Mouse (Mus musculus) liver, embryonic 13.5 days (tissue): ENCODE data around the gene Cd96. TPM values are rescaled to one million over a fixed set of nuclear protein-coding genes. Genes with fewer than 3 reads are reported as not detected.

Experiments used
- ATAC-seq: fragments of 200-750 bp; cut with Nextera tagmentation; 2 replicates; pipeline ENCODE4 v1.8.0; 2017; ENCODE audit warnings: low read depth, mild to moderate bottlenecking, moderate number of reproducible peaks, moderate library complexity
- DNase-seq: peaks from one replicate; pipeline ENCODE4 v3.0.0; 2022
- H3K27ac ChIP-seq: fragments of 300-500 bp; sonication (generic); 2 replicates; pipeline ENCODE4 v1.5.1; 2015; ENCODE audit warnings: moderate library complexity, mild to moderate bottlenecking, inconsistent platforms
- H3K27me3 ChIP-seq: fragments of 300-500 bp; sonication (generic); 2 replicates; pipeline ENCODE4 v1.6.1; 2015; ENCODE audit warnings: mild to moderate bottlenecking, inconsistent platforms
- H3K36me3 ChIP-seq: fragments of 300-500 bp; sonication (generic); 2 replicates; pipeline ENCODE4 v1.6.1; 2015; ENCODE audit warnings: mild to moderate bottlenecking, inconsistent platforms
- H3K4me1 ChIP-seq: fragments of 300-500 bp; sonication (generic); replicated peaks from 2 replicates; pipeline ENCODE4 v1.6.1; 2015; ENCODE audit warnings: inconsistent platforms
- H3K4me2 ChIP-seq: fragments of 300-500 bp; sonication (generic); 2 replicates; pipeline ENCODE4 v1.6.1; 2015; ENCODE audit warnings: inconsistent platforms, mild to moderate bottlenecking, moderate library complexity
- H3K4me3 ChIP-seq: fragments of 300-500 bp; sonication (generic); replicated peaks from 2 replicates; pipeline ENCODE4 v1.5.1; 2015; ENCODE audit warnings: mild to moderate bottlenecking, inconsistent platforms
- H3K9ac ChIP-seq: fragments of 300-500 bp; sonication (generic); 2 replicates; pipeline ENCODE4 v1.6.1; 2015; ENCODE audit warnings: mild to moderate bottlenecking, inconsistent platforms
- H3K9me3 ChIP-seq: fragments of 300-500 bp; sonication (generic); replicated peaks from 2 replicates; pipeline ENCODE4 v1.6.1; 2016; ENCODE audit warnings: inconsistent platforms
- WGBS: fragments of 180-500 bp; shearing (Covaris S2); methylation state at CpG from one replicate; pipeline ENCODE4 v1.1.7; 2015; ENCODE audit not compliant: insufficient replicate concordance; 5-methylcytosine and 5-hydroxymethylcytosine counted together
- polyA plus RNA-seq: library from polyadenylated mRNA; unstranded; fragments of >200 nt; fragmentation: Nextera tagmentation; extraction: Ambion mirVana; gene quantifications from 2 replicates; pipeline ENCODE4 v1.2.1, GENCODE M21; 2015

Cd96 gene
- polyA plus RNA-seq, 1 experiment from 2014 or later, result not detected

DNA sequence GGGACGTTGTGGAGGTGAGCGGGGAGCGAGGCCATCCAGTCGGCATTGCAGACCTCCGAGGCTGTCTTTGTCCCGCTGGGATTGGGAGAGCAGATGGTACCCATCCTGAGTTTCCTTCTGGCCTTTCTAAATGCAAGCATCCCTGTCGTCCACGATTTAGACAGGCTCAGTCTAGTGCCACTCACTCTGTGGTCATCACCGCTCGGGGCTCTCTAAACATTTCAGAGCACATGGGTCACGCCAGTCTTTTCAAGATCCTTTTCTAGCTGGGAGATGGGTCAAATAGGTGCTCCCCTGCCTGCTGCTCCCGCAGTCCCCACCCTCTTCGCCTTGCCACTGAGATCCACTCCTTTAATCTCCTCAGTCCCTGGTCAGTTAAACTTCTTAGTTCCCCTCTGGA is 110.3 kb downstream of the Cd96 start:
- DNase-seq, result no peak
- peak; percentile 10 for ATAC-seq

DNA sequence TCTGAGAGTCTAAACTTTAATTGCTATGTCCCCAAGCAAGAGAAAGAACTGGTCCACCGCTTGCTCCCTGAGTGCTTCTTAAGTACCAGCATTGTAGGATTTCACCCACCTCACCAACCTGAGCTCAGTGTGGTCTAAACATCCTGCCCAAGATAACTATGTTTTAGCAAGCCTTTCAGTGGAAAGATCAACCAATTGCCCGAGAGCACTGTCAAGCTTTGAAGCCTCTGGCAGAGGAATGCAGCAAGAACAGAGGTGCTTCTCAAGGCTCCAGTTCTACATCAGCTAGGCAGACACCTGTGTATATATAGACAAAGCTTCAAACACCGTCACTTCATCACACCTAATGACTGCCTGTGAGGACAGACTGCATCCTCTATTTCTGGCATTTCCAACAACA is 111.3 kb downstream of the Cd96 start:
- DNase-seq, result no peak
- no peak overlapping the region for H3K9ac ChIP-seq
- 50% methylated on average over 3 of the region's 3 CpGs for WGBS

More for the DNA sequence above, 110.3 kb downstream of the Cd96 start:
- Histone ChIP-seq H3K27ac (no peak overlapping the region), H3K4me1 (peaks cover 14% of the 10 kb centered on the region), H3K27me3 (no peaks in the 10 kb centered on the region), H3K9ac (peak overlapping the region; percentile 66), H3K4me3 (peak overlapping the region; percentile 61), H3K36me3 (no peaks in the 10 kb centered on the region), H3K4me2 (peak overlapping the region; percentile 73), H3K9me3 (no peaks in the 10 kb centered on the region)
- 3% methylated on average over 13 of the region's 13 CpGs for WGBS

DNA sequence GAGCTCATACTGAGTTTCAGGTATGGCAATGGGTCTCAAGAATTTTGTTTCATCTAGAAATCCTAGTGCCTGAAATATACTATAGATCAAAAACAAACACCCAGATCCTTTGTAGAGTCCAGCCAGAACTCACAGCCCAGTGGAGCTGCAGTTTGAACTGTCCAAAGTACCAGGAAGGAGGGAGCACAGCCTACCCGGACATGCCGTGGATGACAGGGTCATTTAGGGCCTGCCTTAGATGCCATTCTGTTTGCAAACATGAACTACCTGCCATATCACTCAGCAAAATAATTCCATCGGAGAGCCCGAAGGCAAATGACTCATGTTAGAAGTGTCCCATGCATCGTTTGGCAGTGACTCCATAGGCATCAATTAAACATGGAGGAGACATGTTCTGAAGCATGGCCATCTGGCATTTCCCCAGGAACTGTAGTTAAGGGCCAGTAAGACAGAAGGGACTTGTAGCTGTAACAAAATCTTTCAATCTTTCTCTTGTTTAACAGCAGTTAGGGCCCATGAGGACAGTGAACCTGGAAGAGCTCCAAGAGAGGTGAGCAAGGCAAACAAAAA is 111.9 kb downstream of the Cd96 start:
- ATAC-seq, result no peak
- no peak overlapping the region for H3K9ac ChIP-seq
- H3K4me1 ChIP-seq, result peaks cover 14% of the 10 kb centered on the region
- peak overlapping the region; percentile 73 for H3K4me2 ChIP-seq
- peak overlapping the region; percentile 61 for H3K4me3 ChIP-seq
- no peaks in the 10 kb centered on the region for H3K9me3 ChIP-seq
- WGBS, result 64% methylated on average over 5 of the region's 5 CpGs
- no peak overlapping the region for H3K27ac ChIP-seq
- DNase-seq, result no peak
- no peaks in the 10 kb centered on the region for H3K27me3 ChIP-seq
- no peaks in the 10 kb centered on the region for H3K36me3 ChIP-seq

More for the DNA sequence above, 111.3 kb downstream of the Cd96 start:
- H3K27ac ChIP-seq, result no peak overlapping the region
- peak overlapping the region; percentile 73 for H3K4me2 ChIP-seq
- no peaks in the 10 kb centered on the region for H3K36me3 ChIP-seq
- peak overlapping the region; percentile 61 for H3K4me3 ChIP-seq
- no peaks in the 10 kb centered on the region for H3K9me3 ChIP-seq
- peaks cover 14% of the 10 kb centered on the region for H3K4me1 ChIP-seq
- H3K27me3 ChIP-seq, result no peaks in the 10 kb centered on the region
- ATAC-seq, result no peak

DNA sequence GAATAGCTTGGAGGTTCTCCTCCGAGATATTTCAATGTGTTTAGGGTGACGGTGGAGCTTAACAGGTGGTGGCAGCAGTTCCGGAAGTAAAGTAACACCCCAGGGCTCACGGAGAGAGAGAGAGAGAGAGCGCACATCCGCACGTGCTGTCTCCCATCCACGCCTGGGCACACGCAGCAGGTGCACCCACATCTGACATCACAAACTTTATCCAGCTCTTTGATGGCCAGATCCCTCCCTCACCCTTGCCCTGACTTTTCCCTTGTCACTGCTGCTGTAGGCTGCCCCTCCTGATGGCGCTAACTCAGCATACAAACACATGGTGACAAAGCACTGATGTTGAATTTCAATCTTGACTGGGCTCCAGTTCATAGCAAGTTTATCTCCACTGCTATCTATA is 113.8 kb downstream of the Cd96 start:
- no peaks in the 10 kb centered on the region for H3K36me3 ChIP-seq
- WGBS, result 68% methylated on average over 10 of the region's 10 CpGs
- ATAC-seq, result no peak

DNA sequence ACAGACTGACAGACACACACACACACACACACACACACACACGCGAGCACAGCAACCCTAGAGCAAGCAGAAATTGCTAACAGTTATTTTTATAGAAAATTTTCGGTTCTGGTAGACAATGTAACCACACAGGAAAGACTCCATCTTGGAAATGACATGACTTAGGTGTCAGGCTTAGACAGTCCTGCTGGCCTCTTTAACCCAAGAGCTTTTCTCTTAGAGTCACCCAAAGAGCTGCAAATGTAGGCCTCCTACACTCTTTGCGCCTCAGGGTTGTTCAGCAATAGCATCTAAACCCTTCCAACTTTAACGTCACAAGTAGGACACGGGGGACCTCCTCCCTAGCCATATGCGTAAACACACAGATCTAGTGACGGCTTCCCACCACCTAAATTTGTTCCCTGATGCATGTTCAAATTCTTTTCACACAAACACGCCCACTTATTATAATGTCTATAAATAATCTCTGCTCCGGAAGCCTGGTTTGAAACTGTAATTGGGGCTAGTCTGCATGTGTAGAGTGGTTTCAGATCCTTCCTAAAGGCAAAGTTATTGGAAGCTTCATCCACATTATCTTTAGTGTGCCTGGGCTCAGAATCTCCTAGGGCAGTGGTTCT is 118.4 kb downstream of the Cd96 start:
- no peaks in the 10 kb centered on the region for H3K36me3 ChIP-seq
- H3K27ac ChIP-seq, result no peak overlapping the region
- no peak for DNase-seq
- H3K9ac ChIP-seq, result no peak overlapping the region
- H3K4me3 ChIP-seq, result no peak overlapping the region
- no peaks in the 10 kb centered on the region for H3K27me3 ChIP-seq
- H3K9me3 ChIP-seq, result no peaks in the 10 kb centered on the region
- no peak for ATAC-seq
- H3K4me2 ChIP-seq, result no peak overlapping the region
- no peaks in the 10 kb centered on the region for H3K4me1 ChIP-seq
- WGBS, result 63% methylated on average over 10 of the region's 10 CpGs

More for the DNA sequence above, 113.8 kb downstream of the Cd96 start:
- H3K4me3 ChIP-seq, result no peak overlapping the region
- H3K9me3 ChIP-seq, result no peaks in the 10 kb centered on the region
- H3K4me1 ChIP-seq, result peaks cover 14% of the 10 kb centered on the region
- no peak overlapping the region for H3K9ac ChIP-seq
- no peaks in the 10 kb centered on the region for H3K27me3 ChIP-seq
- H3K27ac ChIP-seq, result no peak overlapping the region
- H3K4me2 ChIP-seq, result no peak overlapping the region
- DNase-seq, result no peak

DNA sequence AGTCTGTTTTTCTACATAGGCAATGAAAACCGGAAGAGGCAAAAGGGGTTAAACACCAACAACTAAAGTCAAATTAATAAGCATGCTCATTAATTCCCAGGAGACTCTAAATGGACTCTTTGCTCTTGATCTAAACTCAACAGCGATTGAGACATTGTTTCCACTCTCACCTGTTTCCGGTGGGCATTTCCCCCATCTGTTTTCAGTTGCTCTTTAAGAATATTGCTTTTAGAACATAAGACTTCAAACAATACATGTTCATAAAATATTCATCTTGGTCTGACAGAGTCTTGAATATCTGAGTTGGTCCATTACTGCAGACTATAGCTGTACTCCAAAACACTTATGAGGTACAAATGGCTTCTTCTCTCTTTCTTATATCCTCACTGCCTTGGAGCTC is 119.1 kb downstream of the Cd96 start:
- no peak for DNase-seq
- Histone ChIP-seq H3K4me2 (no peak overlapping the region), H3K9me3 (no peaks in the 10 kb centered on the region), H3K4me1 (no peaks in the 10 kb centered on the region), H3K4me3 (no peak overlapping the region), H3K27me3 (no peaks in the 10 kb centered on the region), H3K9ac (no peak overlapping the region), H3K27ac (no peak overlapping the region), H3K36me3 (no peaks in the 10 kb centered on the region)
- no peak for ATAC-seq
- 76% methylated on average over 3 of the region's 3 CpGs for WGBS

DNA sequence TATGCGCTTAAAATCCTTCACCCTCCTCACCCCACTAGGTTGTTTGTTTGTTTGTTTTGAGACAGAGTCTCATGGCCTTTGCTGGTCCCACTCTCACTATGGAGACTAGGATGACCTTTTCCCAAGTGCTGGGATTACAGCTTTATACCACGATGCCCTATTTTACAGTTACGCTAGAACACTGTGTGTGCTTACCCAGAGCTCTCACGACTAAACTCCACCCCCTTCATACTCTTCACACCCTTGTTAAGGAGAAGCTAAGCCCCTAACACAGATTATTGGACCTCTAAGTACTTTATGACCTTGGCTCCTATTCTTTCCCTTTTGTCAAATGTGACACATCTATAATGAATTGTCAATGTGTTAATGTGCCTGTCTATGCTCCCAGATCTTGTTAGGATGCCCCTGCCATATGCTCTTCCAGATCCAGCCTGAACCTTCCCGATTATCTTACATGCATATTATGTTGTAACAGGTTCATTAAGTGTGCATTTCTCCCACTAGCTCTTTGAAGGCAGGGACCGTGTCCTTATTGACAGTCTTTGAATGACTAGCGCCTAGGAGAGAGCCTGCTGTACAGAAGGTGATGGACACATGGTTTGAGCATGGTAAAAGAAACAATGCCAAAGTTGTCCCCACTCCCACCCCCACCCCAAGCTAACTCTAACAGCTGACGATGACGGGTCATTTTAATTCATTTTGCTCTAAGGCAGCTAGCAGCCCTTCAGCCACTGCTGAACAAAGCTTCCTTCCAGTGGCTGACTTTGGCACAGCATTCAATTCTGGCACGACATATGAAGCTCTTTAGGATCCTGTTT is 120.5 kb downstream of the Cd96 start:
- Histone ChIP-seq H3K27me3 (no peaks in the 10 kb centered on the region), H3K27ac (no peak overlapping the region), H3K36me3 (no peaks in the 10 kb centered on the region), H3K4me3 (no peak overlapping the region), H3K4me1 (no peaks in the 10 kb centered on the region), H3K9ac (no peak overlapping the region), H3K9me3 (no peaks in the 10 kb centered on the region), H3K4me2 (no peak overlapping the region)
- ATAC-seq, result no peak
- WGBS, result 65% methylated on average over 10 of the region's 10 CpGs
- no peak for DNase-seq

DNA sequence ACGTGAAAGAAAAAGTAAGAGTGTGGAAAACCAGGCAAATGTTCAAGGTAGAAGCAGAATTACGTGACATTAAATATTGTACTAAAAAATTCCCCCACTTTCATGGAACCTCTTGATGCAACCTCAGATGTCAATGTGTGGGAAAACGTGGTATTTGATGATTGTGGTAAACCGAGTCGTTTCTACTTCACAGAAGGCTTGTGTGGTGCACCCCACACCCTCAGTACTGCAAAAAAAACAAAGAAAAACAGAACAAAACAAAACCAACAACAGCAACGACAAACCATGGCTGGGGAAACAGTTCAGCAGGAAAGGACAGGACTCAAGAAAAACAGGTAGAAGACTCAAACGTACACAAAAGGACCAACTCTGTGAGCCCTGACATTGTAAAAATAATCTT is 121.8 kb downstream of the Cd96 start:
- Histone ChIP-seq H3K9me3 (no peaks in the 10 kb centered on the region), H3K4me3 (no peak overlapping the region), H3K4me1 (no peaks in the 10 kb centered on the region), H3K9ac (no peak overlapping the region), H3K36me3 (no peaks in the 10 kb centered on the region), H3K4me2 (no peak overlapping the region), H3K27ac (no peak overlapping the region), H3K27me3 (no peaks in the 10 kb centered on the region)
- WGBS, result 53% methylated on average over 7 of the region's 7 CpGs
- ATAC-seq, result no peak
- DNase-seq, result no peak

DNA sequence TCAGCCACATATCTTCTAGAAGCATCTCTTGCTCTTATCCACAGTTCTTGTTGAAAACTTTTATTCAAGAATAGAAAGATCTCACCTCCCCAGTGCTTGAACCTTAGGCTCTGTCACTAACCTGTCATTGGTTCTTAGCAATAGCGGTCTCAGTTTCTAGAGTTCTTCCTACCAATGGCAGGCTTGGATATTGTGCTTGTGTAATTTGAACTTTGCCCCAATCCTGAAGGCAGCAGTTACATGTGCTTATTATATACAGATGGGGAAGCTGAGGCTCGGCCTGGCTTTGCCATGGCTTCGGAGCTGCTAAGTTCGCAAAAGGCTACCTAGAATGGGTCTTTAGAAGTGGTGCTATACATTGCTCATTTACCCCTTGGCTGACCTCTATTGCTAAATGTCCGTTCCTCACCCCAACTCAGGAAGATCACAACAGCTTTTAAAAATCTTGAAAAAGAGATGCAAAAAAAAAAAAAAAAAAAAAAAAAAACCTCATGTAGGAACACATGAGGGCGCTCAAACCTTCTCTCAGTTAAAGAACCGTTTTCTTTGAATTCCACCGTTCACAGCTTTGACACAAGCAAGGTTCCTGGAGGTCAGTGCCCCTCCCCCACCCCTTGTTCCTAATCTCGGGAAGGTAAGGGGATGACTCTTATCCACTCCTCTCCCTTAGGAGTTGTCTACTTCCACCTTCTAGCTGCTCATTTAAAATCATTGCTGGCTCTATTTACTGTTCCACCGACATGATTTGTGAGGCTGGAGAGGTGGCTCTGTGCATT is 129.0 kb downstream of the Cd96 start:
- no peak overlapping the region for H3K27ac ChIP-seq
- 42% methylated on average over 10 of the region's 10 CpGs for WGBS
- H3K36me3 ChIP-seq, result no peaks in the 10 kb centered on the region
- no peak overlapping the region for H3K9ac ChIP-seq
- no peak overlapping the region for H3K4me3 ChIP-seq
- ATAC-seq (no peak), DNase-seq (no peak)
- H3K27me3 ChIP-seq, result no peaks in the 10 kb centered on the region
- no peaks in the 10 kb centered on the region; the same call in 1 of the 2 replicates for H3K4me1 ChIP-seq
- no peaks in the 10 kb centered on the region for H3K9me3 ChIP-seq
- H3K4me2 ChIP-seq, result no peak overlapping the region

DNA sequence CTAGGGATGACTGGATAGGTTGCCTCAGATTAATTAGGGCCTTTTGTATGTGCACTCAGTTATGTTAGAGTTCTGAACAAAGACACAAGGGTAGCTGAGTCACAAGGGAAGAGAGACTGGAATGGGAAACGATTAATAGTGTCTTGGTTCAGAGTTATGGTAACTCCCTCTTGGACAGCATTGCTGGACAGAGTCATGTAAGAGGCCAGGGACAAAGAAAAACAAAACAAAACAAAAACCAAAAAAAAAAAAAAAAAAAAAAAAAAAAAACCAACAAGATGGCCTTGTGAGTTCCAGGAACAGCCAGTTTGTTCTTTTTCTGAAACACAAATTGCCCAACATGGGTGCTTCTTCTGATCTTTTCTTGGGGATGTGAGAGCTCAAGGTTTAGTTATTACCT is 133.8 kb downstream of the Cd96 start:
- Histone ChIP-seq H3K4me1 (no peaks in the 10 kb centered on the region), H3K4me2 (no peak overlapping the region), H3K27me3 (no peaks in the 10 kb centered on the region), H3K9me3 (no peaks in the 10 kb centered on the region), H3K9ac (no peak overlapping the region), H3K36me3 (no peaks in the 10 kb centered on the region), H3K27ac (0 out of 2 replicates have a peak overlapping the region, but pooled peaks have one; percentile 34), H3K4me3 (no peak overlapping the region)
- DNase-seq (no peak), ATAC-seq (no peak)
- 37% methylated on average over 1 of the region's 1 CpGs for WGBS
